Mouse (Mus musculus): ENCODE measurements around the gene Pex11b. TPM values are rescaled to one million over a fixed set of nuclear protein-coding genes. Genes with fewer than 3 reads are reported as not detected.
"Not testable (repeated sequence)": the region's sequence is repeated elsewhere in the genome, so short reads cannot be mapped to it uniquely, and the experiment has no call there.

Gene Pex11b
- total RNA-seq, 2 experiments from 2014 or later = 55.7 to 56.7 TPM

DNA sequence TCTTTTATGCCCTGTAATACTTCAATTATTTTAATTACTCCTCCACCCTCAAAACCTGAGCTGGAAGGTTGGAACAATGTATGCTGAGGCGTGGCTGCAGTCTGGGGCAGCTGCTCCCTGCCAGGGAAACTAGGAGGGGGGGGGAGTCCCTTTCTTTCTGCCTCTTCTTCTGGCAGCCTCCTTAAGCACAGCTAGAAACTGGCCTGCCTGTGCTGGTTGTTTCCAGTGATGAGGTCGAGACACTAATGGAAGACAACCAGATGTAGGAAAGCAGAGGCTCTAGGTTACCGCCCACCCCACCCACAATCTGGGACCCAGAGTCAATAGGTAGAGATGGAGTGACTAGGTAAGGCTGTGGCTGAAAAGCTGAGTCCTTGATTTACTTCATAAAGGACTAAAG, 40.5 kb downstream of the Pex11b start:
- no peak for DNase-seq

DNA sequence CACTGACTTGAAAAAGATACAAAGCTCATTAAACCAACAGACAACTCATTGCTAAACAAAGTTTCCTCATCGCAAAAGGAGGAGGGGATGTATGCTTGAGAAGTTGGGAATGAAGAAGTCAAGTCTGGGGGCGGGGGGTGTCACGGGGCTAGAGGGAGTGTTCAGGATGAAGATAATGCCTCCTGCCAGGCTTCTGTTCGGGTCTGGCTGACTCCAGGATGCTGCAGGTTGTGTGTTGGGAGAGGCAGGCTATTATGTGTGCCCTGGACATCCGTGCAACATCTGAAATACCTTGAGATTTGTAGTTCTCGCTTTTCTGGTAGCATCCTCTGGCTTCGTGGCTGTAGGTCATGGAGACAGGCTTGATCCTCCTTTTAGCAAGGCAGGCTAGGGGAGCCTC, 43.3 kb downstream of the Pex11b start:
- no peak for DNase-seq

GRCm38 (mm10) chr3:96679159-96679674, 44.0 kb downstream of the Pex11b start:
- no peak for DNase-seq

DNA sequence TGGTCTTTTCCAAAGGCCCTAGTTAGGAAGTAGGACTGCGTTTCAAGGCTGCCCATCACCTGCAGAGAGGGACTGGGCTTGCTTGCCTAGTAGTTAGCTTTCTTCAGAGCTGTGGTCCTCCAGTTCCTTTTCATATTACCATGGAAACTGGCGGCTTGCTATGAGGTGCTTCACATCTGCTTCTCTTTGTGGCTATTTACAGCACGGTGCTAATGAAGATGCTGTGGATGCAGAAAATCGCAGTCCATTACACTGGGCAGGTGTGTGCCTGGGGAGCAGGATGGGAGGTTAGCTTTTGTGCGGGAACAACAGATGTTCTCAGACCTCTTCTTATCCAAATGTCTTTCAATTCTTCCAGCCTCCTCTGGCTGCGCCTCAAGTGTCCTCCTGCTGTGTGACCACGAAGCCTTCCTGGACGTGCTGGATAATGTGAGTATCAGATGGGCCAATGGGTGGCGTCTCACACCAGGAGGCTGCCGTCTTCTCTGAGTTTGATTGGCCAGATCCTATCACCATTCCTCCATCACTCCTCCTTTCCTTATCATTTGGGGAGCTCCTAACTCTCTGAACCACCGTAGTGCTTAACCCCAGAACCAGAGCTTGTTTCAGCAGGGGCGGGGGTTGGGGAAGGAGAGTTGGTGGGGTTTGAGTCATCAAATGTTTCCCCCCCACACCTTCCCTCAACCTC, 45.2 kb downstream of the Pex11b start:
- no peak for DNase-seq

DNA sequence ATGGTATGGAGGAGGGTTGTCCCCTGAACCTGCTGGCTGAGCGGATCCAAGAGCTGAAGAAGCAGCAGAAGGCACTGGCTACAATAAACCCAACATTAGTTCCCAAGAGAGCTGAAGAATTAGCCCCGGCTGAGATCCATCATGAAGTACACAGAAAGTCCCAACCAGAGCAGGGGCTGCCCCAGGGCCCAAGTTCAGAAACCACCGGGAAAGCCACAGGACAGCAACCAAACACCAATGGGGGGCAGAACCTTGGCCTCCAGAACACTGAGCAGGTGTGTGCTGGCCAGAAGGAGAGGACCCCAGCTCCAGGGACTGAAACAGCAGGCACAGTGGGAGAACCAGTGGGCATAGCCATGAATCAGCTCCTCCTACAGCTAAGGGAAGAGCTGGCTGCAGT, 48.3 kb downstream of the Pex11b start:
- DNase-seq = no peak

DNA sequence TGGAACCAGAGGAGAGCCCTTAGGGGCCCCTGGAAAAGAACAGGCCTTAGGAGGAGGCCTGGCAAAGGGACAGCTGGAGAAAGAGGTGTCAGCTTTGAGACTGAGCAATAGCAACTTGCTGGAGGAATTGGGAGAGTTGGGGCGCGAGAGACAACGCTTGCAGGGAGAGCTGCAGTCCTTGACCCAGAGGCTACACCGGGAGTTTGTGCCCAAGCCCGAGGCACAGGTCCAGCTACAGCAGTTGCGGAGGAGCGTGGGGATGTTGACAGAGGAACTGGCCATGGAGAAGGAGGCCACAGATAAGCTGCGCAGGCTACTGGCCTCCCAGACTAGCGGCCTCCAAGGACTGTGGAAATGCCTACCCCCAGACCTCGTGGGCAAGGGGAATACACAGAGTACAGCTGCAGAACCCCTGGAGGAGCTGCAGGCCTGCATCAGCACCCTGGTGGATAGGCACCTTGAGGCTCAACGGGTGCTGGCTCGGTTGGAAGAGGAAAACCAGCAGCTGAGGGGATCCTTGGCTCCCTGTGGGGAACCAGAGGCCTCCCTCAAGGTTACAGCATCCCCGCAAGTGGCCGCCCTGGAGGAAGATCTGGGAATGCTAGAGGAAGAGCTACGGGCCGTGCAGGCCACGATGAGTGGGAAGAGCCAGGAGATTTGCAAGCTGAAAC, 49.1 kb downstream of the Pex11b start:
- DNase-seq = no peak

GRCm38 (mm10) chr3:96684822-96685156, 49.6 kb downstream of the Pex11b start:
- no peak for DNase-seq

- not testable (repeated sequence) for DNase-seq
Observed at GRCm38 (mm10) chr3:96686057-96686456, 50.9 kb downstream of the Pex11b start.

DNA sequence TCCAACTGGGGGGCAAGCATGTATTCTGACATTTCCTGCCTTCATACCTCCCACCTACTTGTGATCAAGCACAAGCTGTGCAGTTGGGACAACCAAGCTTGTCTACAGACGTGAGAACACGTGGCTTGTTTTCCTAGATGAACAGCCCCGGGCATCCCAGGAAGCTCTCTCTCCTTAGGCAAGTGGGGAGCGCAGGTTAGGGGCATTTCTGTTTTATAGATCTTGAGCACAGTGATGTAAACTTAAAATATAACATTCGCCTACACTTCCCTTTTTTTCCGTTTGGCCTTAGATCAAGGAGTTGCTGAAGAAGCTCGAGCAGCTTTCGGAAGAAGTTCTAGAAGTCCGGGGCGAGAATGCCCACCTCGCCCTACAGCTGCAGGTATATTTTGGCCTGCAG, 53.7 kb downstream of the Pex11b start:
- DNase-seq = no peak

DNA sequence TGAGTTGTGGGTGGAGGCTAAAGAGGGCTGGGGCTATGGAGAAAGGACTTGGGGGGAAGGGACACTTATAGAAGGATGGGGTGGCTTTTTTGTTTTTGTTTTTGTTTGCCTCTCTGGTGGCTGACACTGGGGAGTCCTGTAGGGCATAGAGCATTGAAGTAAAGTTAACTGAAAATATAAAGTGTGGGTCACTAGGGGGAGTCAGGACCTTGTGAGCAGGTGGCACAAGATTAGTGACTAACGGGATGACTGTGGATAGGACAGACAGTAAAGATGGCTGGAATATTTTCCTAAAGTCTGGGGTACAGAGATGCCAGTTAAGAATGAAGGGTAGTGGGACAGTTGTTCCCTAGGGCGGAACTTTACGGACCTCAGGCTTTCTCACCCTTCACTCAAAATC, 55.1 kb downstream of the Pex11b start:
- DNase-seq = no peak

DNA sequence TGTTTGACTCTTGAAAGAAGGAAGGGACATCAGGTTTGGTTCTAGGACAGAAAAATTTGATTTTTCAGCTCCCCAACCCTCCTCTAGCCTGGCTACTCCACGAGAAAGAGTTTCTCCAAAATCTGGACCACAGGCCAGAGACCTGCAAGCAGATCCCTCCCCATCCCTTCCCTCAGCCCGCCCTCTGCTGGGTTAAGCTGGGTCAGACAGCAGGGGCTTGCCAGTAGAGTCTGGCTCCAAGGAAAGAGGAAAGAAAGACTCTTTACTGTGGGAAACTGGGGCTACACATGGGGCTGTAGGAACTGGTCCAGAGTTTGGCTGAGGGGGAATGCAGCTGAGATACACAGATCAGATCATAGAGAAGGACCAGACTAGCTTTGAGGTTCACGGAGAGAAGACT, 57.3 kb downstream of the Pex11b start:
- no peak for DNase-seq

DNA sequence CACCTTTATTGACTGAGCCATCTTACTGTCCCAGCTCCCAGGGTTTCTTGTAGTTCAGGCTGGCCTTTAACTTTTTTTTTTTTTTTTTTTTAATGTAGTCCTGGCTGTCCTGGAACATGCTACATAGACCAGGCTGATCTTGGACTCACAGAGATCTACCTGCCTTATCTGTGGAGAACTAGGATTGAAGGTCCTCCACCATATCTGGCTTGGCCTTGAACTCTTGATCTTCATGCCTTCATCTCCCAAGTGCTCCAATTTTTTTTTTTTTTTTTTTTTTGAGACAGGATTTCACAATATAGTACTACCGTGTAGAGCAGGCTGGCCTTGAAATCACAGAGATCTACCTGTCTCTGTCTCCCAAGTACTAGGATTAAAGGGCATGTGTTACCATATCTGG, 58.4 kb downstream of the Pex11b start:
- DNase-seq = no peak

Other genes with a start within 250 kb of the Pex11b start
- gene BC107364, start 183.1 kb upstream of the Pex11b start, total RNA-seq (2021) = not detected
- under 1 TPM in 1 of 2 experiments, not detected in 1; 0.25 TPM for gene Hfe2, start 110.2 kb upstream of the Pex11b start, total RNA-seq (2021)
- 10 to 100 TPM; 20.7 to 32.2 TPM for gene Txnip, start 77.4 kb upstream of the Pex11b start, total RNA-seq (2021)
- gene Gm16253, start 58.4 kb upstream of the Pex11b start, total RNA-seq (2021) = not detected
- gene Polr3gl, start 41.2 kb upstream of the Pex11b start, total RNA-seq (2021) = 10 to 100 TPM; 32.4 to 34.2 TPM
- gene Ankrd34a, start 38.7 kb upstream of the Pex11b start, total RNA-seq (2021) = 10 to 100 TPM; 49.9 to 51.5 TPM
- gene Lix1l, start 34.2 kb upstream of the Pex11b start, total RNA-seq (2021) = 10 to 100 TPM; 29.9 to 30.5 TPM
- gene Rbm8a, start 5.4 kb upstream of the Pex11b start, total RNA-seq (2021) = 10 to 100 TPM; 50.8 to 58.4 TPM
- under 1 TPM; 0.77 to 0.91 TPM for gene Gm42957, start 98 bp downstream of the Pex11b start, total RNA-seq (2021)
- gene Itga10, start 10.2 kb downstream of the Pex11b start, total RNA-seq (2021) = 1 to 10 TPM; 2.4 to 3.4 TPM
- gene Ankrd35, start 34.8 kb downstream of the Pex11b start, total RNA-seq (2021) = 1 to 10 TPM; 4.3 to 5.1 TPM
- 10 to 100 TPM; 26.1 to 27.5 TPM for gene Pias3, start 61.0 kb downstream of the Pex11b start, total RNA-seq (2021)
- gene Nudt17, start 73.2 kb downstream of the Pex11b start, total RNA-seq (2021) = 10 to 100 TPM; 10.8 to 15.2 TPM
- 10 to 100 TPM; 22.0 to 24.1 TPM for gene Polr3c, start 92.3 kb downstream of the Pex11b start, total RNA-seq (2021)
- 10 to 100 TPM; 54.1 to 60.0 TPM for gene Rnf115, start 92.3 kb downstream of the Pex11b start, total RNA-seq (2021)
- gene Pdzk1, start 193.9 kb downstream of the Pex11b start, total RNA-seq (2021) = under 1 TPM in 1 of 2 experiments, not detected in 1; 0.15 TPM
- gene Cd160, start 194.0 kb downstream of the Pex11b start, total RNA-seq (2021) = not detected

All from layer of hippocampus, postnatal 36 days (tissue).